Mouse (Mus musculus) cerebellum, postnatal 4 days (tissue): ENCODE data around the gene Gli2.
A peak's percentile ranks its signal among the peaks of the same experiment; 100 is the strongest.

Experiments
- DNase-seq, 2 experiments: peaks; one replicate each; pipeline ENCODE4 v3.0.0; 2022; ENCODE audit warnings: low spot score in 2 of 2, mixed read lengths in 1 of 2

The Gli2 gene

DNA sequence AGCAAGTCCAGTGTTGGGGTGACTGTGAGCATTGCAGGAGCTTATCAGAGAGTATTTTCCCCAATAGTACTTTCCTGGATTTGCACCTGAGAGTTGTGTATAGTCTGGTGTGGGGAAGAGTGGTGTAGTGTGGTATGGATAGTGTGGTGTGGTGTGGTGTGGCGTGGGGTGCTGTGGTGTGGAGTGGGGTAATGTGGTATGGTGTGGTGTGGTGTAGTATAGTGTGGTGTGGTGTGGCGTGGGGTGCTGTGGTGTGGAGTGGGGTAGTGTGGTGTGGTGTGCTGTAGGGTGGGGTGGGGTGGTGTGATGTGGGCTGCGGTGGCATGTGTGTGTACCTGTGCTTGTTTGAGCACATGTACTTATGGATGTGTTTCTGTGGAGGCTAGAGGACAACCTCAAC is 246.7 kb downstream of the Gli2 start:
- no peak for DNase-seq

DNA sequence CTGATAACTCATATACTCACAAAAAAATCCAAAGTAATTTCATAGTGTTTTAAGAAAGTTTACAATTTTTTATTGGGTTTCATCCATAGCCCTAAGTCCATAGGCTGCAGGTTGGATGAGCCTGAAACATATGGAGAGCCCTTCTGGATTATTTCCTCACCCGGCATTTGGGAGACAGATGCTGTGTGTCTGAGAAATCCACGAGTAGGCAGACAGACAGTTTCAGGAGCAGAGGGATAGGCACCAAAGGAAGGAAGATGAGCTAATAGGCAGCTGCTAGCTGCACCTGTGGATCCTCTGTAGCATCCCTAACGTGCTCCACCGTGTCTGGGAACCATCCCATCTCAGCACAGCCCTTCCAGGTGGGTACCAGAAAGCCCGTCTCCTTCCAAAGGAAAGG is 251.3 kb downstream of the Gli2 start:
- no peak for DNase-seq

GRCm38 (mm10) chr1:118799322-118800116 is 253.9 kb downstream of the Gli2 start:
- DNase-seq = no peak

DNA sequence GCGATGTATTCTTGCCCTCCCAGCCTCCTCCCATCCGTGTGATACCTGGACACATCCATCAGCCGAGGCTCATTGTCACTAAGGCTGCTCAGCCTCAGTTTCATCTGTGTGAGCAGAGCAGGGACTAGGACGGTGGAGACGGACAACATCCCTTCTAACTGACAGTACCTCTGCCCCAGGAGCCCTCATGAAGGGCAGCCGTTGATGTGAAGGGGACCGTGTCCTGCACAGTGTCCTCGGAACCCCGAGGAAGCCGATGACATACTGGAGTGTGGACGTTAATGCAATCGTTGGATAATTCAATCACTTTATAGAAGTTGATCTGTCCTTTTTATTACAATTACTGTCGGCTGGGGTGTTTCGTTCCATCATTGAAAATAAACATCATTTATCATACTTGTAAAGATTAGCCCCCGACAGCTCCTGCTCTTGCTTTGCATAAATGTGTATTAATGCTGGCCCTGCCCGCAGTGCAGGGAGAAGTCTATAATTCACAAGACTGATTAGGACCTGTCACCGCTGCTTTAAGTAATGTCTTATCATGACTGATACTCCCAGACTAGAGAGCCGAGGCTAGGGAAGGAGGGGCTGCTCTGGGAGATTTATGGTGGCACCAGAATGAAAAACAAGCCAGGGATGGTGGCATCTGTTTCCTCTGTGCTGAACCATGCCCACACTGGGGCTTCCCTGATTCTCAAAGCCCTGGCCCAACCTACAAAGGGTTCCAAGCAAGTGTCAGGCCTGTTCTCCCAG is 257.8 kb downstream of the Gli2 start:
- no peak for DNase-seq

DNA sequence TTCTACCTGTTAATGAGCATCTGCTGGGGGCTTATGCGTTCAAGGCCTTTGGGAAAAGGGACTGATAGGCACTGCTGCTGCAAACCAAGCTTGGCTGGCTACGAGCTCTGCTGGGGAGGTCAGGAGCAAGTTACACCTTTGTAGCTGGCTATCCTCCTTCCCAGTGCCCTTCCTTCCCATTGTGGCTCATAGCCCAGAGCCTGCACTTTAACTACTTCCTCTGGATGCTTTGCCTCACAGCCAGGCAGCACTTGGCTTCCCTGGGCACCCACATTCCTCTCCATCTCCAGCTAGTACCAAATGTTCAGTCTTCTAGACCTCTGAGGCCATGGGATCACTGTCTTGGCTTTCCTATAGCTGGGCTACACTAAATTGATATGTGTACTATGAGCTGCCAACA is 263.5 kb downstream of the Gli2 start:
- no peak for DNase-seq

GRCm38 (mm10) chr1:118789468-118789867 is 264.0 kb downstream of the Gli2 start:
- peak in 1 of 2 experiments; percentile 36 for DNase-seq

DNA sequence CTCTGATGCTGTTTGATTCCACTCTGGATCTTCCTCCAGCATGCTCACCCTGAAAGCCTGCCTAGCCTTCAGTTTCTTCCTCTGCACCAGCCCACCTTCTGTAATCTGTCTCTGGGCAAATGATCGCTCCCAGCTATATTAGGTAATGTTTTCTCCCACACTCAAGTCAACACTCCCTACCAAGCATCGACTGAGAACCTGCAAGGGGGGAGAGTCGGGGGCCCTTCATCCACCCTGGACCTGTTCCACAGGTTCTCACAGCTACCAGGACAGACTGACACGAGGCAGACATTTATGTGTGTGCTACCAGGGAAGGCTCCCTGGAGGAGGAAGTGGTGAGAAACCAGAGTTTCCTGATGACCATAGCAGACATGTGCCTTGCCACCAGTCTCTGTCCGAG is 264.6 kb downstream of the Gli2 start:
- DNase-seq = no peak

- no peak for DNase-seq
These were observed 265.9 kb downstream of the Gli2 start for GRCm38 (mm10) chr1:118787486-118787885.
